In genomic region chr3:102760236-102760635, GRCm38 (mm10) we compare ENCODE assay signal across 20 mouse cellular contexts. TPM values are rescaled to one million over a fixed set of nuclear protein-coding genes. Genes with fewer than 3 reads are reported as not detected.
A peak's percentile ranks its signal among the peaks of the same experiment; 100 is the strongest.
DNase-seq lines count a peak whose midpoint lies in the region; ATAC-seq and TF ChIP-seq lines count a peak whose summit lies in the region.
"Had no signal": no experiment of that assay in that cellular context is flagged by ENCODE, and none has a peak within 500 bp of the region (broad histone marks: within the 10 kb centered on the region; RNA-seq: fewer than 3 reads in every experiment).

No protein-coding gene starts in this region.

- peak; percentile 52 for DNase-seq in heart, adult 11 months
- no peak for DNase-seq in heart, postnatal 25 days (ENCODE audit: low spot score)
- DNase-seq in hindbrain, embryonic 10.5 days (ENCODE audit: low spot score) = no peak
- DNase-seq in hindbrain, embryonic 11.5 days (ENCODE audit: low spot score) = no peak
- peak; percentile 53 for DNase-seq in brain, adult 2 months (ENCODE audit: low read depth, low spot score)
- DNase-seq in lung, postnatal 0 days (ENCODE audit: low spot score) = no peak
- DNase-seq: adrenal gland, adult 2 months; adrenal gland, postnatal 10 days; adrenal gland, postnatal 25 days; cerebellum, adult 11-12 months; cerebellum, adult 9-10 months; forebrain, postnatal 0 days had no signal

- TF ChIP-seq EP300 in lung, postnatal 0 days (IDR thresholded peaks at IDR 0.05) = no peak

- H3K36me3 ChIP-seq in hindbrain, embryonic 10.5 days = peaks cover 35% of the 10 kb centered on the region
- no peaks in the 10 kb centered on the region for H3K36me3 ChIP-seq in hindbrain, embryonic 11.5 days (ENCODE audit: control insufficient read depth, insufficient read depth, low read length)
- H3K36me3 ChIP-seq in lung, postnatal 0 days (ENCODE audit: insufficient read depth, low read length) = peaks cover 14% of the 10 kb centered on the region; the same call in 1 of the 2 replicates

- no peak for TF ChIP-seq CTCF in lung, postnatal 0 days (IDR thresholded peaks at IDR 0.05)

- H3K4me1 ChIP-seq in hindbrain, embryonic 10.5 days (replicated peaks) = peaks cover 24% of the 10 kb centered on the region
- H3K4me1 ChIP-seq in hindbrain, embryonic 11.5 days (replicated peaks; ENCODE audit: control insufficient read depth, insufficient read depth, low read length) = no peaks in the 10 kb centered on the region
- H3K4me1 ChIP-seq in lung, postnatal 0 days (ENCODE audit: insufficient read depth, low read depth, low read length) = peaks cover 5% of the 10 kb centered on the region

- no peaks in the 10 kb centered on the region for H3K27me3 ChIP-seq in hindbrain, embryonic 10.5 days (ENCODE audit: insufficient read depth, poor library complexity, severe bottlenecking)
- H3K27me3 ChIP-seq in hindbrain, embryonic 11.5 days (ENCODE audit: control insufficient read depth, insufficient read depth, low read length) = no peaks in the 10 kb centered on the region
- H3K27me3 ChIP-seq in lung, postnatal 0 days (replicated peaks; ENCODE audit: insufficient read depth, low read length) = no peaks in the 10 kb centered on the region
- H3K27me3 ChIP-seq: embryonic facial prominence, embryonic 12.5 days; forebrain, embryonic 13.5 days; forebrain, embryonic 15.5 days had no signal

- no peak overlapping the region for H3K4me2 ChIP-seq in hindbrain, embryonic 11.5 days (replicated peaks; ENCODE audit: low read depth, low read length)
- no peak overlapping the region for H3K4me2 ChIP-seq in lung, postnatal 0 days (replicated peaks; ENCODE audit: low read depth, low read length)
- H3K4me2 ChIP-seq: embryonic facial prominence, embryonic 12.5 days; forebrain, embryonic 13.5 days; forebrain, embryonic 15.5 days had no signal

- H3K4me3 ChIP-seq in hindbrain, embryonic 10.5 days = no peak overlapping the region
- H3K4me3 ChIP-seq in hindbrain, embryonic 11.5 days (ENCODE audit: low read depth, low read length) = no peak overlapping the region
- no peak overlapping the region for H3K4me3 ChIP-seq in lung, postnatal 0 days (ENCODE audit: low read depth, low read length)
- H3K4me3 ChIP-seq: embryonic facial prominence, embryonic 10.5 days; embryonic facial prominence, embryonic 12.5 days; forebrain, embryonic 13.5 days; forebrain, embryonic 15.5 days had no signal

- H3K27ac ChIP-seq in hindbrain, embryonic 10.5 days = peak overlapping the region; percentile 9
- no peak overlapping the region for H3K27ac ChIP-seq in hindbrain, embryonic 11.5 days (ENCODE audit: low read depth, low read length)
- no peak overlapping the region for H3K27ac ChIP-seq in lung, postnatal 0 days (ENCODE audit: low read length)
- H3K27ac ChIP-seq: embryonic facial prominence, embryonic 10.5 days; embryonic facial prominence, embryonic 12.5 days; forebrain, embryonic 13.5 days; forebrain, embryonic 15.5 days had no signal

- H3K9ac ChIP-seq in hindbrain, embryonic 11.5 days (ENCODE audit: low read depth, low read length) = no peak overlapping the region
- no peak overlapping the region for H3K9ac ChIP-seq in lung, postnatal 0 days (replicated peaks; ENCODE audit: low read depth)
- H3K9ac ChIP-seq: embryonic facial prominence, embryonic 12.5 days; forebrain, embryonic 13.5 days; forebrain, embryonic 15.5 days; forebrain, postnatal 0 days had no signal

- no peaks in the 10 kb centered on the region for H3K9me3 ChIP-seq in hindbrain, embryonic 10.5 days
- H3K9me3 ChIP-seq in hindbrain, embryonic 11.5 days (ENCODE audit: control insufficient read depth, low read length) = no peaks in the 10 kb centered on the region
- no peaks in the 10 kb centered on the region for H3K9me3 ChIP-seq in lung, postnatal 0 days (ENCODE audit: low read length)
- H3K9me3 ChIP-seq: embryonic facial prominence, embryonic 10.5 days; embryonic facial prominence, embryonic 12.5 days; forebrain, embryonic 13.5 days; forebrain, embryonic 15.5 days had no signal

- no peak for ATAC-seq in hindbrain, embryonic 11.5 days (ENCODE audit: low FRiP score)
- ATAC-seq in lung, postnatal 0 days = no peak
- ATAC-seq: forebrain, embryonic 13.5 days; forebrain, embryonic 15.5 days; forebrain, postnatal 0 days had no signal

- intact Hi-C loops in heart, postnatal 25 days (cut with DNase I) = loop anchor here (5.0 kb wide), 1 partner anchor 43 kb away; no protein-coding TSS in a partner anchor

- WGBS in hindbrain, embryonic 10.5 days = 75% methylated on average over 3 of the region's 3 CpGs
- WGBS in hindbrain, embryonic 11.5 days = 76% methylated on average over 3 of the region's 3 CpGs
- 66% methylated on average over 3 of the region's 3 CpGs for WGBS in lung, postnatal 0 days

RNA-seq across cellular contexts. Expression of gene Tshb, which starts 22.3 kb away (rescaled TPM):
- total RNA-seq in heart, postnatal 25 days (2021) = not detected
- 0.11 TPM in 1 of 2 replicates, not detected in the other for polyA plus RNA-seq in hindbrain, embryonic 10.5 days (2016; fragmentation: Nextera tagmentation; extraction: Ambion mirVana)
- polyA plus RNA-seq in hindbrain, embryonic 11.5 days (2014; fragmentation: Nextera tagmentation; extraction: Ambion mirVana) = 0.18 and 0.23 TPM in 2 replicates
- 8.8 and 9.0 TPM in 2 replicates for polyA plus RNA-seq in lung, postnatal 0 days (2015; fragmentation: Nextera tagmentation; extraction: Ambion mirVana)
- total RNA-seq: adrenal gland, adult 2 months; adrenal gland, postnatal 10 days; adrenal gland, postnatal 25 days; adrenal gland, postnatal 4 days; ES-E14; forebrain, postnatal 0 days; MEL had no signal
- polyA plus RNA-seq: adrenal gland, adult 2 months; cortical plate, adult 2 months had no signal

RNA-seq across cellular contexts. Expression of gene Tspan2, which starts 25.9 kb away (rescaled TPM):
- 10 to 100 TPM; 12.7 to 15.0 TPM for total RNA-seq in heart, postnatal 25 days (2021)
- 9.1 and 10.4 TPM in 2 replicates for polyA plus RNA-seq in hindbrain, embryonic 10.5 days (2016; fragmentation: Nextera tagmentation; extraction: Ambion mirVana)
- 9.5 and 9.7 TPM in 2 replicates for polyA plus RNA-seq in hindbrain, embryonic 11.5 days (2014; fragmentation: Nextera tagmentation; extraction: Ambion mirVana)
- polyA plus RNA-seq in lung, postnatal 0 days (2015; fragmentation: Nextera tagmentation; extraction: Ambion mirVana) = 72.7 and 86.9 TPM in 2 replicates
- total RNA-seq: MEL had no signal

Comparison
In these comparisons a context has a peak if more than half of its experiments do, and no peak if none do; other contexts are left out.
1. DNase-seq: peak in heart, adult 11 months (single experiment) and brain, adult 2 months (single experiment); none in heart, postnatal 25 days (single experiment), hindbrain, embryonic 10.5 days (single experiment), hindbrain, embryonic 11.5 days (single experiment) and lung, postnatal 0 days (single experiment).